Mouse (Mus musculus) limb, embryonic 11.5 days (tissue): ENCODE results near the gene Plagl2. TPM values are rescaled to one million over a fixed set of nuclear protein-coding genes. Genes with fewer than 3 reads are reported as not detected.

Source experiments
- ATAC-seq: fragments of 200-750 bp; cut with Nextera tagmentation; 2 replicates; pipeline ENCODE4 v1.8.0; 2017; ENCODE audit warnings: low read depth; ENCODE audit not compliant: insufficient number of reproducible peaks, low FRiP score, low TSS enrichment
- DNase-seq: peaks from one replicate; pipeline ENCODE4 v3.0.0-alpha.2; 2015; ENCODE audit warnings: low spot score
- H3K27ac ChIP-seq: fragments of 300-500 bp; sonication (generic); replicated peaks from 2 replicates; pipeline ENCODE4 v1.5.1; 2014; ENCODE audit warnings: low read depth, mild to moderate bottlenecking, low read length
- H3K27me3 ChIP-seq: fragments of 300-500 bp; sonication (generic); 2 replicates; pipeline ENCODE4 v1.6.1; 2014; ENCODE audit warnings: mild to moderate bottlenecking, low read length, mixed read lengths; ENCODE audit not compliant: control insufficient read depth, insufficient read depth
- H3K36me3 ChIP-seq: fragments of 300-500 bp; sonication (generic); 2 replicates; pipeline ENCODE4 v1.6.1; 2014; ENCODE audit warnings: mild to moderate bottlenecking, low read length, moderate library complexity, mixed read lengths; ENCODE audit not compliant: control insufficient read depth, insufficient read depth
- H3K4me1 ChIP-seq: fragments of 300-500 bp; sonication (generic); 2 replicates; pipeline ENCODE4 v1.6.1; 2014; ENCODE audit warnings: low read length, mixed read lengths; ENCODE audit not compliant: control insufficient read depth, insufficient read depth
- H3K4me2 ChIP-seq: fragments of 300-500 bp; sonication (generic); 2 replicates; pipeline ENCODE4 v1.6.1; 2014; ENCODE audit warnings: low read depth, mild to moderate bottlenecking, moderate library complexity; ENCODE audit not compliant: severe bottlenecking
- H3K4me3 ChIP-seq: fragments of 300-500 bp; sonication (generic); 2 replicates; pipeline ENCODE4 v1.5.1; 2014; ENCODE audit warnings: low read depth, low read length
- H3K9ac ChIP-seq: fragments of 300-500 bp; sonication (generic); 2 replicates; pipeline ENCODE4 v1.6.1; 2014; ENCODE audit warnings: mild to moderate bottlenecking, low read length
- H3K9me3 ChIP-seq: fragments of 300-500 bp; sonication (generic); 2 replicates; pipeline ENCODE4 v1.6.1; 2016; ENCODE audit warnings: low read length; ENCODE audit not compliant: control insufficient read depth
- WGBS: fragments of 180-500 bp; shearing (Covaris S2); extraction: QIAGEN DNeasy Blood & Tissue Kit; methylation state at CpG from one replicate; pipeline ENCODE4 v1.1.7; 2014; 5-methylcytosine and 5-hydroxymethylcytosine counted together
- polyA plus RNA-seq: library from polyadenylated mRNA; unstranded; fragments of >200 nt; fragmentation: Nextera tagmentation; extraction: Ambion mirVana; gene quantifications from 2 replicates; pipeline ENCODE4 v1.2.1, GENCODE M21; 2014

Gene Plagl2
- polyA plus RNA-seq, 1 experiment from 2014 or later = 29.6 TPM

- ATAC-seq (no peak), DNase-seq (no peak)
- WGBS = 83% methylated on average over 4 of the region's 4 CpGs
- H3K27me3 ChIP-seq = no peaks in the 10 kb centered on the region
- no peak overlapping the region for H3K4me3 ChIP-seq
- no peaks in the 10 kb centered on the region for H3K4me1 ChIP-seq
- no peaks in the 10 kb centered on the region; the same call in none of the 2 replicates for H3K36me3 ChIP-seq
- no peak overlapping the region for H3K27ac ChIP-seq
- no peaks in the 10 kb centered on the region for H3K9me3 ChIP-seq
- no peak overlapping the region for H3K4me2 ChIP-seq
- H3K9ac ChIP-seq = no peak overlapping the region
These were observed 25.8 kb downstream of the Plagl2 start for GRCm38 (mm10) chr2:153215421-153215820.

GRCm38 (mm10) chr2:153214771-153215259, 26.4 kb downstream of the Plagl2 start:
- H3K27ac ChIP-seq = no peak overlapping the region
- no peak for ATAC-seq
- no peaks in the 10 kb centered on the region for H3K27me3 ChIP-seq
- H3K4me3 ChIP-seq = no peak overlapping the region
- no peak overlapping the region for H3K4me2 ChIP-seq
- DNase-seq = no peak
- H3K4me1 ChIP-seq = no peaks in the 10 kb centered on the region
- no peaks in the 10 kb centered on the region for H3K9me3 ChIP-seq
- WGBS = 72% methylated on average over 6 of the region's 6 CpGs
- no peak overlapping the region for H3K9ac ChIP-seq
- peaks cover 2% of the 10 kb centered on the region for H3K36me3 ChIP-seq

DNA sequence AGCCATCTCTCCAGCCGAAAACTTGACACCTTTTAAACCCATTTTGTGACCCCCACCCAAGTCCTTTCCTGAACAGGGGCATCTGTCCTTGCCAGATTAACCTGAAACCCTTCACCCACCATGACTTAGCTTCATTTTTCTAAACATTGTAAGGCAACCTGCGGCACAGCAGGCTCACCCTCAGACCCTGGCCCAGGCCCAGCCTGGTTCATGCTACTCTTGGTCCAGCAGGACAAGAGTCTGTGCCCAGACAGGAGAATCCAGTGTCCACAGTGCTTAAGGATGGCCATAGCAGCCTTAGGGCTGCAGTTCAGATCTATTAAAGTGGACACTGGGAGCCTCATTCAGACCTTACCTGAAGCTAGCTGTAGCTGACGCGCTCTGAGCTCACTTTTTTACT, 27.9 kb downstream of the Plagl2 start:
- DNase-seq (no peak), ATAC-seq (no peak)
- peaks cover 9% of the 10 kb centered on the region for H3K36me3 ChIP-seq
- no peak overlapping the region for H3K4me3 ChIP-seq
- no peak overlapping the region for H3K27ac ChIP-seq
- no peaks in the 10 kb centered on the region for H3K27me3 ChIP-seq
- 79% methylated on average over 4 of the region's 4 CpGs for WGBS
- no peaks in the 10 kb centered on the region for H3K9me3 ChIP-seq
- H3K4me2 ChIP-seq = no peak overlapping the region
- no peak overlapping the region for H3K9ac ChIP-seq
- no peaks in the 10 kb centered on the region for H3K4me1 ChIP-seq

DNA sequence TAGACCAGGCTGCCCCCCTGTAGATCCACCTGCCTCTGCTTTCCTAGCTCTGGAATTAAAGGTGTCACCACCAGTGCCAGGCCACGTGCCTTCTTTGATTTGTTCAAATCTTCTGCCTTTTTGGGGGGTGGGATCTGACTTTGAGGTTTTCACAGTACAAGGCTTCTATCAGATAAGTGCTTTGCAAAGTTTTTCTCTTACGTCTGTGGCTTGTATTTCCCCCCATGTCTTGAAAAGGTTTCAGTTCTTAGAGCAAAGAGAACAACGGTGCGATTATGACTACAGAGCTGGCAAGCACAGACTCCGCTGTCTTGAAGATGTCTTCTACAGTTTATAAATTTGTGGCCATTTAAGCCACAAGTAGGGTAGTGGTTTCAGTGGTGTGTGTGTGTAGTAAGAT, 29.8 kb downstream of the Plagl2 start:
- Histone ChIP-seq H3K36me3 (peaks cover 16% of the 10 kb centered on the region), H3K4me1 (no peaks in the 10 kb centered on the region), H3K27me3 (no peaks in the 10 kb centered on the region), H3K27ac (no peak overlapping the region), H3K4me3 (no peak overlapping the region), H3K9ac (no peak overlapping the region), H3K4me2 (no peak overlapping the region), H3K9me3 (no peaks in the 10 kb centered on the region)
- ATAC-seq (no peak), DNase-seq (no peak)
- WGBS = 93% methylated on average over 5 of the region's 5 CpGs

DNA sequence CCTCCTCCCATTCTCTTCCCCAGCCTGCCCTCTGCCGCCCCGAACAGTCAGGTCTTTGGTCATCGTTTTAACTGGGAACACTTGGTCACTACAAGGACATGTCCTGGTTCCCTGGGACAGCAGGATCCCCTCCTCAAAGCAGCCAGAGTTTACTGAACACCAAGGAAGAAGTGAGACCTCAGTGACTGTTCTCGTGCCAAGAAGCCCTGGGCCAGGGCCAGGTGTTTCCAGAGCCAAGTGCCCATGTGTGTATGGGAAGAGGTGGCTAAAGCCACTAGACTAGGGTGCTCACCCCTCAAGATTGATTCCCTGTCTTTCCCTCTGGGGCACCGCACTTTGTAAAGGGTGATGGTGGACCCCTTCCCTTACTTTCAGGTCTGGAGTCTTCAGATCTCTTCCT, 31.9 kb downstream of the Plagl2 start:
- Histone ChIP-seq H3K4me2 (no peak overlapping the region), H3K36me3 (peaks cover 18% of the 10 kb centered on the region), H3K9me3 (no peaks in the 10 kb centered on the region), H3K9ac (no peak overlapping the region), H3K4me1 (no peaks in the 10 kb centered on the region), H3K27ac (no peak overlapping the region), H3K27me3 (no peaks in the 10 kb centered on the region), H3K4me3 (no peak overlapping the region)
- 92% methylated on average over 5 of the region's 5 CpGs for WGBS
- no peak for ATAC-seq
- no peak for DNase-seq

GRCm38 (mm10) chr2:153208149-153208548, 33.1 kb downstream of the Plagl2 start:
- H3K36me3 ChIP-seq = peaks cover 18% of the 10 kb centered on the region
- no peak for ATAC-seq

DNA sequence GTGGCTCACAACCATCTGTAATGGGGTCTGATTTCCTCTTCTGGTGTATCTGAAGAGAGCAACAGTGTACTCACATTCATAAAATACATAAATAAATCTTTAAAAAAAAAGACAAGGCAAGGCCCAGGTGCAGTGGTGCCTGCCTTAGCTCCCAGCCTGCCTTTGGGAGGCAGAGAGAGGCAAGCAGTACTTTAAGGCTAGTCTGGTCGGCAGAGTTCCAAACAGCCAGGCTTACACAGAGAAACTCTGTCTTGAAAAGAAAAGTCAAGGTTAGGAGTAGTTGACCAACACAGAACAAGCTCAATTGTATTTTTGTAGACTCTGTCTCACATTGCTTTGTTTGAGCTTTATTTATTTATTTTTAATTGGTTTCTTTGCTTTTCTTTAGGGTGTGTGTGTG, 38.5 kb downstream of the Plagl2 start:
- ATAC-seq (no peak), DNase-seq (no peak)
- no peak overlapping the region for H3K27ac ChIP-seq
- H3K9me3 ChIP-seq = no peaks in the 10 kb centered on the region
- H3K36me3 ChIP-seq = peaks cover 20% of the 10 kb centered on the region
- H3K27me3 ChIP-seq = no peaks in the 10 kb centered on the region
- no peak overlapping the region for H3K9ac ChIP-seq
- no peak overlapping the region for H3K4me3 ChIP-seq
- H3K4me1 ChIP-seq = no peaks in the 10 kb centered on the region
- 82% methylated on average over 1 of the region's 1 CpGs for WGBS
- no peak overlapping the region for H3K4me2 ChIP-seq

More at GRCm38 (mm10) chr2:153208149-153208548, 33.1 kb downstream of the Plagl2 start:
- Histone ChIP-seq H3K9me3 (no peaks in the 10 kb centered on the region), H3K27me3 (no peaks in the 10 kb centered on the region), H3K9ac (no peak overlapping the region), H3K4me3 (no peak overlapping the region), H3K27ac (no peak overlapping the region), H3K4me2 (no peak overlapping the region), H3K4me1 (no peaks in the 10 kb centered on the region)
- 92% methylated on average over 2 of the region's 2 CpGs for WGBS
- no peak for DNase-seq

DNA sequence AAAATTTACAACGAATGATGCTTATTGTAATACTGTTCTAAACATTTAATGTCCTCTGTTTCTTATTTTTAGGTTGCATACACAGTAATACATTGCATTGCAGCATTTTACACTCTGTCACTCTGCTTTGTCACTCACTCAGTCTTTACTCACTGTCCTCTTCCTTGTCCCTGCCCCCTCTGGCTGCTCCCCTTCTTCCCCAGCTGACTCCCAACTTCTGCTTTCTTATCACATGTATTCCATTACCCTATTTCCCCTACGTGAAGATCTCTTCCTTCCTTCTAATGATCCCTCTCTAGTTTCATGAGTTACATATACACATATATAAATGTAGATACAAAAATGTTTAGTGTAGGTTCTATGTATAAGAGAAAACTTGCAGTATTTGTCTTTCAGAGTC, 42.1 kb downstream of the Plagl2 start:
- 90% methylated on average over 2 of the region's 2 CpGs for WGBS
- Histone ChIP-seq H3K36me3 (peaks cover 20% of the 10 kb centered on the region), H3K9me3 (no peaks in the 10 kb centered on the region), H3K9ac (no peak overlapping the region), H3K27me3 (no peaks in the 10 kb centered on the region), H3K4me3 (no peak overlapping the region), H3K4me2 (no peak overlapping the region), H3K27ac (no peak overlapping the region), H3K4me1 (no peaks in the 10 kb centered on the region)
- no peak for ATAC-seq
- no peak for DNase-seq

DNA sequence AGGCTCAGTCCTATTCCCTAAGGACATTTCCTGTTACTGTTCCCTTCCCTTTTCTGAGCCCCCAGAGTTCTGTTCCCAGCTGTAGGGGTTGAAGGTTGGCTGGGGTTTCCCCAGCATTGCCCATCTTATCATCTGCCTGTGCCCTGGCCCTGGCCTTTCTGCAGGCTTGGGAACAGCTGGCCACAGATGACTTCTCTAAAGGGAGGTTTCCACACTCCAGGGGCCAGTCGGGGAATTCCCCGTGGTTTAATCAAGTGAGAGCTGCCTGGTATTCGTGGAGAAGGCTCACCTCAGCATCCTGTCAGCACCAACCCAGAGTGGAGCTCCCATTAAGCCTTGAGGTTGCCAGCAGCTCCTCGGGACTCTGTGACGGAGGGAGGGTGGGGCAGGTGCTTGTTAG, 42.7 kb downstream of the Plagl2 start:
- Histone ChIP-seq H3K4me1 (no peaks in the 10 kb centered on the region), H3K27ac (no peak overlapping the region), H3K9ac (no peak overlapping the region), H3K27me3 (no peaks in the 10 kb centered on the region), H3K4me2 (no peak overlapping the region), H3K36me3 (peaks cover 20% of the 10 kb centered on the region), H3K9me3 (no peaks in the 10 kb centered on the region), H3K4me3 (no peak overlapping the region)
- no peak for DNase-seq
- 77% methylated on average over 5 of the region's 5 CpGs for WGBS
- ATAC-seq = no peak
